In genomic region chr4:10693446-10694105, GRCm38 (mm10) we compare ENCODE assay signal across 10 mouse cellular contexts.
DNase-seq lines count a peak whose midpoint lies in the region; ATAC-seq and TF ChIP-seq lines count a peak whose summit lies in the region.
"Had no signal": no experiment of that assay in that cellular context is flagged by ENCODE, and none has a peak within 500 bp of the region (broad histone marks: within the 10 kb centered on the region; RNA-seq: fewer than 3 reads in every experiment).

No protein-coding gene starts in this region.

- H3K36me3 ChIP-seq in heart, embryonic 10.5 days = no peaks in the 10 kb centered on the region
- no peaks in the 10 kb centered on the region for H3K36me3 ChIP-seq in embryonic facial prominence, embryonic 10.5 days (replicated peaks)
- no peaks in the 10 kb centered on the region for H3K36me3 ChIP-seq in hindbrain, postnatal 0 days (ENCODE audit: insufficient read depth, low read length)
- no peaks in the 10 kb centered on the region for H3K36me3 ChIP-seq in midbrain, embryonic 13.5 days

- H3K9ac ChIP-seq in hindbrain, postnatal 0 days (replicated peaks; ENCODE audit: low read length) = no peak overlapping the region
- H3K9ac ChIP-seq in midbrain, embryonic 13.5 days (replicated peaks) = no peak overlapping the region

- no peak for ATAC-seq in hindbrain, postnatal 0 days
- peak; percentile 84 for ATAC-seq in midbrain, embryonic 13.5 days

- no peaks in the 10 kb centered on the region; the same call in 1 of the 2 replicates for H3K9me3 ChIP-seq in heart, embryonic 10.5 days
- H3K9me3 ChIP-seq in embryonic facial prominence, embryonic 10.5 days = no peaks in the 10 kb centered on the region
- H3K9me3 ChIP-seq in hindbrain, postnatal 0 days (ENCODE audit: low read length) = no peaks in the 10 kb centered on the region
- no peaks in the 10 kb centered on the region for H3K9me3 ChIP-seq in midbrain, embryonic 13.5 days

- TF ChIP-seq CTCF in hindbrain, postnatal 0 days (IDR thresholded peaks at IDR 0.05; ENCODE audit: low read depth) = no peak

- WGBS in heart, embryonic 10.5 days = 7% methylated on average over 9 of the region's 15 CpGs
- WGBS in embryonic facial prominence, embryonic 10.5 days = 32% methylated on average over 11 of the region's 15 CpGs
- WGBS in hindbrain, postnatal 0 days = 38% methylated on average over 5 of the region's 15 CpGs
- WGBS in midbrain, embryonic 13.5 days = 26% methylated on average over 3 of the region's 15 CpGs

- peaks cover 8% of the 10 kb centered on the region; the same call in 1 of the 2 replicates for H3K27me3 ChIP-seq in heart, embryonic 10.5 days (ENCODE audit: insufficient read depth, poor library complexity, severe bottlenecking)
- H3K27me3 ChIP-seq in embryonic facial prominence, embryonic 10.5 days (replicated peaks; ENCODE audit: low read depth, poor library complexity, severe bottlenecking) = peaks cover 10% of the 10 kb centered on the region
- no peaks in the 10 kb centered on the region for H3K27me3 ChIP-seq in hindbrain, postnatal 0 days (ENCODE audit: insufficient read depth, low read length)
- no peaks in the 10 kb centered on the region for H3K27me3 ChIP-seq in midbrain, embryonic 13.5 days

- H3K27ac ChIP-seq in heart, embryonic 10.5 days = peak overlapping the region; percentile 62
- H3K27ac ChIP-seq in embryonic facial prominence, embryonic 10.5 days (replicated peaks) = no peak overlapping the region; the same call in 1 of the 2 replicates
- no peak overlapping the region for H3K27ac ChIP-seq in hindbrain, postnatal 0 days
- no peak overlapping the region for H3K27ac ChIP-seq in midbrain, embryonic 13.5 days
- H3K27ac ChIP-seq: kidney, postnatal 0 days had no signal

- H3K4me1 ChIP-seq in heart, embryonic 10.5 days = no peaks in the 10 kb centered on the region
- no peaks in the 10 kb centered on the region for H3K4me1 ChIP-seq in embryonic facial prominence, embryonic 10.5 days
- H3K4me1 ChIP-seq in hindbrain, postnatal 0 days (ENCODE audit: insufficient read depth, low read length) = no peaks in the 10 kb centered on the region
- no peaks in the 10 kb centered on the region for H3K4me1 ChIP-seq in midbrain, embryonic 13.5 days (replicated peaks)

- DNase-seq in heart, embryonic 10.5 days (ENCODE audit: low spot score) = no peak
- no peak for DNase-seq in heart, adult 18-20 months
- DNase-seq in embryonic facial prominence, embryonic 10.5 days (ENCODE audit: low spot score) = peak; percentile 17
- no peak for DNase-seq in hindbrain, postnatal 0 days (ENCODE audit: low spot score)
- no peak for DNase-seq in right cerebral cortex, postnatal 36 days (ENCODE audit: low spot score in 2 of 2)
- DNase-seq in layer of hippocampus, postnatal 25 days (ENCODE audit: extremely low spot score in 1 of 2, low spot score in 1 of 2) = no peak
- DNase-seq in right cerebral cortex, postnatal 10 days (ENCODE audit: low spot score in 2 of 2) = no peak

- H3K4me2 ChIP-seq in hindbrain, postnatal 0 days (ENCODE audit: low read depth, low read length) = no peak overlapping the region
- H3K4me2 ChIP-seq in midbrain, embryonic 13.5 days (replicated peaks) = peak overlapping the region; percentile 25

- peak overlapping the region; percentile 57 for H3K4me3 ChIP-seq in heart, embryonic 10.5 days
- H3K4me3 ChIP-seq in embryonic facial prominence, embryonic 10.5 days = peak overlapping the region; percentile 52
- H3K4me3 ChIP-seq in hindbrain, postnatal 0 days (ENCODE audit: low read length) = 0 out of 2 replicates have a peak overlapping the region, but pooled peaks have one; percentile 11
- H3K4me3 ChIP-seq in midbrain, embryonic 13.5 days (replicated peaks) = peak overlapping the region; percentile 28
- H3K4me3 ChIP-seq: erythroblast, embryonic 14.5 days had no signal
